Mouse (Mus musculus) MEL (cell line): ENCODE results near the gene Lztr1. TPM values are rescaled to one million over a fixed set of nuclear protein-coding genes. Genes with fewer than 3 reads are reported as not detected.

Source experiments
- DNase-seq: peaks from one replicate; pipeline ENCODE4 v3.0.0; 2011; ENCODE audit warnings: low read depth, low spot score
- H3K27ac ChIP-seq: 2 replicates; pipeline ENCODE4 v1.5.1; 2012; ENCODE audit warnings: low read depth, mild to moderate bottlenecking, control low read depth, low read length, moderate library complexity; ENCODE audit not compliant: control insufficient read depth
- H3K27me3 ChIP-seq, 2 experiments: fragments of 150-350 bp in 1 of 2; sonication (generic) in 1 of 2; 2 replicates each; pipeline ENCODE4 v1.6.1; 2012; ENCODE audit warnings: low read length in 2 of 2, mild to moderate bottlenecking in 2 of 2, improper control_type of control experiment in 1 of 2, moderate library complexity in 1 of 2; ENCODE audit not compliant: insufficient read depth in 2 of 2, control insufficient read depth in 1 of 2
- H3K36me3 ChIP-seq, 2 experiments: 2 replicates each; pipeline ENCODE4 v1.6.1; 2012 to 2014; ENCODE audit warnings: low read length in 2 of 2, improper control_type of control experiment in 1 of 2, inconsistent platforms in 1 of 2, mild to moderate bottlenecking in 1 of 2; ENCODE audit not compliant: insufficient read depth in 2 of 2, control insufficient read depth in 1 of 2
- H3K4me1 ChIP-seq, 2 experiments: fragments of 150-350 bp in 1 of 2; sonication (generic) in 1 of 2; 2 replicates each; pipeline ENCODE4 v1.6.1; 2012; ENCODE audit warnings: low read length in 2 of 2, improper control_type of control experiment in 1 of 2, mild to moderate bottlenecking in 1 of 2; ENCODE audit not compliant: insufficient read depth in 2 of 2, control insufficient read depth in 1 of 2
- H3K4me3 ChIP-seq, 2 experiments: fragments of 150-350 bp in 1 of 2; sonication (generic) in 1 of 2; 2 replicates each; pipeline ENCODE4 v1.5.1; 2012; ENCODE audit warnings: low read depth in 2 of 2, low read length in 2 of 2, mild to moderate bottlenecking in 2 of 2, moderate library complexity in 2 of 2, control low read depth in 1 of 2, improper control_type of control experiment in 1 of 2; ENCODE audit not compliant: control insufficient read depth in 1 of 2, insufficient read depth in 1 of 2
- H3K79me2 ChIP-seq: 2 replicates; pipeline ENCODE4 v1.6.1; 2012; ENCODE audit warnings: mild to moderate bottlenecking, low read length, moderate library complexity; ENCODE audit not compliant: control insufficient read depth, poor library complexity, insufficient read depth
- H3K9ac ChIP-seq: 2 replicates; pipeline ENCODE4 v1.6.1; 2012; ENCODE audit warnings: low read depth, mild to moderate bottlenecking, control low read depth, low read length, moderate library complexity; ENCODE audit not compliant: control insufficient read depth, poor library complexity, severe bottlenecking
- H3K9me3 ChIP-seq: fragments of 150-350 bp; sonication (generic); replicated peaks from 2 replicates; pipeline ENCODE4 v1.6.1; 2012; ENCODE audit warnings: mild to moderate bottlenecking, low read length, improper control_type of control experiment, moderate library complexity; ENCODE audit not compliant: insufficient read depth
- CHD1 ChIP-seq: IDR thresholded peaks from 2 replicates; pipeline ENCODE4 v1.6.1; 2012; ENCODE audit warnings: low read depth, mild to moderate bottlenecking, inconsistent platforms, low read length, improper control_type of control experiment
- CHD2 ChIP-seq: IDR thresholded peaks from 2 replicates; pipeline ENCODE4 v1.6.1; 2011; ENCODE audit warnings: low read length, improper control_type of control experiment
- CTCF ChIP-seq, 3 experiments: IDR thresholded peaks in 2 of 3; conservative IDR thresholded peaks in 1 of 3; 2 replicates each; pipeline ENCODE4 v1.5.1; 2011 to 2012; ENCODE audit warnings: low read length in 3 of 3, low read depth in 2 of 3, mild to moderate bottlenecking in 2 of 3, improper control_type of control experiment in 1 of 3, inconsistent platforms in 1 of 3, mixed read lengths in 1 of 3, moderate library complexity in 1 of 3; ENCODE audit not compliant: control insufficient read depth in 1 of 3, insufficient read depth in 1 of 3, poor library complexity in 1 of 3, severe bottlenecking in 1 of 3
- ELF1 ChIP-seq: IDR thresholded peaks from 2 replicates; pipeline ENCODE4 v1.6.1; 2014; ENCODE audit warnings: low read depth, mild to moderate bottlenecking, inconsistent platforms, low read length, improper control_type of control experiment, moderate library complexity
- ETS1 ChIP-seq: IDR thresholded peaks from 2 replicates; pipeline ENCODE4 v1.6.1; 2012; ENCODE audit warnings: low read depth, mild to moderate bottlenecking, inconsistent platforms, low read length, improper control_type of control experiment, moderate library complexity
- GABPA ChIP-seq: IDR thresholded peaks from 2 replicates; pipeline ENCODE4 v1.6.1; 2012; ENCODE audit warnings: low read depth, mild to moderate bottlenecking, inconsistent platforms, low read length, improper control_type of control experiment, moderate library complexity
- GATA1 ChIP-seq: IDR thresholded peaks from 2 replicates; pipeline ENCODE4 v1.6.1; 2011; ENCODE audit warnings: low read depth, low read length, improper control_type of control experiment
- HCFC1 ChIP-seq: IDR thresholded peaks from 2 replicates; pipeline ENCODE4 v1.6.1; 2012; ENCODE audit warnings: low read depth, mild to moderate bottlenecking, inconsistent platforms, low read length, improper control_type of control experiment, moderate library complexity
- JUND ChIP-seq: IDR thresholded peaks from 2 replicates; pipeline ENCODE4 v1.6.1; 2011; ENCODE audit warnings: low read depth, mild to moderate bottlenecking, improper control_type of control experiment, low read length
- KAT2A ChIP-seq: conservative IDR thresholded peaks from 2 replicates; pipeline ENCODE4 v1.6.1; 2012; ENCODE audit warnings: low read depth, low read length, improper control_type of control experiment, inconsistent platforms
- MAFK ChIP-seq: IDR thresholded peaks from 2 replicates; pipeline ENCODE4 v1.6.1; 2011; ENCODE audit warnings: low read depth, mild to moderate bottlenecking, low read length, improper control_type of control experiment, borderline replicate concordance
- MAX ChIP-seq: IDR thresholded peaks from 2 replicates; pipeline ENCODE4 v1.6.1; 2011; ENCODE audit warnings: low read length, improper control_type of control experiment
- MAZ ChIP-seq: IDR thresholded peaks from 2 replicates; pipeline ENCODE4 v1.6.1; 2012; ENCODE audit warnings: low read depth, mild to moderate bottlenecking, inconsistent platforms, low read length, improper control_type of control experiment
- MXI1 ChIP-seq: IDR thresholded peaks from 2 replicates; pipeline ENCODE4 v1.6.1; 2011; ENCODE audit warnings: mild to moderate bottlenecking, low read depth, low read length, improper control_type of control experiment
- MYB ChIP-seq: IDR thresholded peaks from 2 replicates; pipeline ENCODE4 v1.6.1; 2011; ENCODE audit warnings: mild to moderate bottlenecking, low read depth, low read length, improper control_type of control experiment
- MYC ChIP-seq: IDR thresholded peaks from 2 replicates; pipeline ENCODE4 v1.6.1; 2011; ENCODE audit warnings: low read depth, mild to moderate bottlenecking, low read length, improper control_type of control experiment, moderate library complexity
- NELFE ChIP-seq: IDR thresholded peaks from 2 replicates; pipeline ENCODE4 v1.6.1; 2011; ENCODE audit warnings: low read depth, low read length, improper control_type of control experiment
- NRF1 ChIP-seq: IDR thresholded peaks from 2 replicates; pipeline ENCODE4 v1.6.1; 2014; ENCODE audit warnings: low read depth, mild to moderate bottlenecking, inconsistent platforms, low read length, improper control_type of control experiment, moderate library complexity; ENCODE audit not compliant: poor library complexity, insufficient read depth, severe bottlenecking
- POLR2A ChIP-seq, 2 experiments: IDR thresholded peaks; 2 replicates each; pipeline ENCODE4 v1.6.1; 2011 to 2012; ENCODE audit warnings: low read length in 2 of 2, mild to moderate bottlenecking in 2 of 2, control low read depth in 1 of 2, improper control_type of control experiment in 1 of 2, low read depth in 1 of 2, moderate library complexity in 1 of 2; ENCODE audit not compliant: control insufficient read depth in 1 of 2, insufficient read depth in 1 of 2, poor library complexity in 1 of 2
- POLR2AphosphoS2 ChIP-seq: IDR thresholded peaks from 2 replicates; pipeline ENCODE4 v1.6.1; 2011; ENCODE audit warnings: low read length, improper control_type of control experiment
- RAD21 ChIP-seq: IDR thresholded peaks from 2 replicates; pipeline ENCODE4 v1.6.1; 2011; ENCODE audit warnings: mild to moderate bottlenecking, low read depth, low read length, improper control_type of control experiment
- RCOR1 ChIP-seq: IDR thresholded peaks from 2 replicates; pipeline ENCODE4 v1.6.1; 2012; ENCODE audit warnings: low read depth, mild to moderate bottlenecking, inconsistent platforms, low read length, improper control_type of control experiment
- SIN3A ChIP-seq: IDR thresholded peaks from 2 replicates; pipeline ENCODE4 v1.6.1; 2012; ENCODE audit warnings: low read length, improper control_type of control experiment, inconsistent platforms
- TAL1 ChIP-seq: IDR thresholded peaks from 2 replicates; pipeline ENCODE4 v1.6.1; 2012; ENCODE audit warnings: mild to moderate bottlenecking, inconsistent platforms, low read length, moderate library complexity, mixed read lengths
- TBP ChIP-seq: IDR thresholded peaks from 2 replicates; pipeline ENCODE4 v1.8.0; 2011; ENCODE audit warnings: low read depth, low read length, improper control_type of control experiment
- TCF12 ChIP-seq: IDR thresholded peaks from 2 replicates; pipeline ENCODE4 v1.6.1; 2014; ENCODE audit warnings: low read depth, mild to moderate bottlenecking, inconsistent platforms, low read length, improper control_type of control experiment, moderate library complexity
- UBTF ChIP-seq: IDR thresholded peaks from 2 replicates; pipeline ENCODE4 v1.6.1; 2012; ENCODE audit warnings: low read depth, mild to moderate bottlenecking, inconsistent platforms, low read length, improper control_type of control experiment, moderate library complexity, borderline replicate concordance; ENCODE audit not compliant: insufficient read depth
- USF1 ChIP-seq: IDR thresholded peaks from 2 replicates; pipeline ENCODE4 v1.6.1; 2014; ENCODE audit warnings: low read depth, mild to moderate bottlenecking, inconsistent platforms, low read length, improper control_type of control experiment, moderate library complexity
- ZC3H11A ChIP-seq: IDR thresholded peaks from 2 replicates; pipeline ENCODE4 v1.6.1; 2012; ENCODE audit warnings: low read depth, mild to moderate bottlenecking, inconsistent platforms, low read length, improper control_type of control experiment
- ZKSCAN1 ChIP-seq: IDR thresholded peaks from 2 replicates; pipeline ENCODE4 v1.6.1; 2012; ENCODE audit warnings: low read depth, mild to moderate bottlenecking, inconsistent platforms, low read length, improper control_type of control experiment, moderate library complexity
- ZMIZ1 ChIP-seq: IDR thresholded peaks from 2 replicates; pipeline ENCODE4 v1.6.1; 2012; ENCODE audit warnings: low read depth, mild to moderate bottlenecking, inconsistent platforms, low read length, improper control_type of control experiment, moderate library complexity
- ZNF384 ChIP-seq: IDR thresholded peaks from 2 replicates; pipeline ENCODE4 v1.6.1; 2012; ENCODE audit warnings: low read depth, mild to moderate bottlenecking, inconsistent platforms, low read length, improper control_type of control experiment
- polyA plus RNA-seq, 2 experiments: library from polyadenylated mRNA; stranded (reverse) in 1 of 2; unstranded in 1 of 2; fragments of >175 nt in 1 of 2; fragments of >200 nt in 1 of 2; gene quantifications; 2 replicates each; pipeline versions ENCODE4 v1.2.1 to v1.2.4; 2012; ENCODE audit warnings: low replicate concordance in 2 of 2, low read depth in 1 of 2; ENCODE audit not compliant: insufficient read length in 2 of 2, insufficient read depth in 1 of 2, missing spikeins in 1 of 2
- total RNA-seq: library from RNA; depleted of rRNA; stranded (reverse); fragments of 300-350 nt; gene quantifications from 2 replicates; pipeline ENCODE4 v1.2.3, GENCODE M21; 2012

The Lztr1 gene
- total and polyA plus RNA-seq, 3 experiments = 45.1 to 83.2 TPM; not detected in 1

- Histone ChIP-seq H3K36me3 (peaks cover 0 to 12% of the 10 kb centered on the region in 2 experiments; a peak in 2 of 4 replicates), H3K4me3 (peak within 1 kb of the TSS; percentile 58 to 100), H3K9ac (peak within 1 kb of the TSS; percentile 99), H3K27me3 (no peaks in the 10 kb centered on the region), H3K9me3 (no peaks in the 10 kb centered on the region), H3K4me1 (peaks cover 0 to 13% of the 10 kb centered on the region in 2 experiments; a peak in 2 of 4 replicates), H3K79me2 (peaks cover 18% of the 10 kb centered on the region), H3K27ac (peak within 1 kb of the TSS; percentile 89)
- peak; percentile 98 for DNase-seq
- TF ChIP-seq NELFE (peak; percentile 87), GABPA (no peak), USF1 (0 out of 2 replicates have a peak, but pooled peaks have one; percentile 5), RAD21 (no peak), CHD1 (no peak), ZNF384 (no peak), SIN3A (peak; percentile 62; the same call in 1 of the 2 replicates), RCOR1 (no peak), TAL1 (no peak), MXI1 (peak; percentile 75), ZMIZ1 (peak; percentile 65), CHD2 (peak; percentile 95), ELF1 (peak; percentile 99), TCF12 (peak; percentile 54; the same call in 1 of the 2 replicates), CTCF (IDR thresholded peaks at IDR 0.05 in 2 of 3, conservative IDR thresholded peaks at IDR 0.05 in 1 of 3; ENCODE audit: control insufficient read depth in 1 of 3, insufficient read depth in 1 of 3, low read depth in 2 of 3, low read length in 3 of 3, poor library complexity in 1 of 3, severe bottlenecking in 1 of 3) (no peak), ETS1 (no peak; the same call in 1 of the 2 replicates), MYB (no peak), MAX (peak; percentile 81; the same call in 1 of the 2 replicates), HCFC1 (peak; percentile 86), MAFK (no peak), UBTF (no peak), KAT2A (no peak; the same call in 1 of the 2 replicates), POLR2AphosphoS2 (peak; percentile 94), ZKSCAN1 (no peak), MAZ (peak; percentile 78; the same call in 1 of the 2 replicates), ZC3H11A (no peak), MYC (0 out of 2 replicates have a peak, but pooled peaks have one; percentile 38), NRF1 (peak; percentile 93), POLR2A (IDR thresholded peaks at IDR 0.05; ENCODE audit: control insufficient read depth in 1 of 2, insufficient read depth in 1 of 2, low read depth in 1 of 2, low read length in 2 of 2, poor library complexity in 1 of 2) (peak; percentile 95 to 97), TBP (peak; percentile 60; the same call in 1 of the 2 replicates), JUND (no peak), GATA1 (no peak)
These were observed 22.3 kb downstream of the Lztr1 start, which contains the start of gene Thap7 for GRCm38 (mm10) chr16:17530640-17531288. TSS of gene Thap7 (minus strand) at chr16:17531136.
